Mouse (Mus musculus) hindbrain, embryonic 13.5 days (tissue): Measurements from ENCODE around the gene Grin1. TPM values are rescaled to one million over a fixed set of nuclear protein-coding genes. Genes with fewer than 3 reads are reported as not detected.

Experiments used
- polyA plus RNA-seq: library from polyadenylated mRNA; unstranded; fragments of >200 nt; fragmentation: Nextera tagmentation; extraction: Ambion mirVana; gene quantifications from 2 replicates; pipeline ENCODE4 v1.2.1, GENCODE M21; 2015

Grin1 gene
- polyA plus RNA-seq, 1 experiment from 2014 or later, result 22.5 TPM

Other genes with a start within 250 kb of the Grin1 start
- gene Entpd8, start 238.9 kb downstream of the Grin1 start, polyA plus RNA-seq, result not detected in 2 replicates
- not detected in 2 replicates for gene Noxa1, start 224.0 kb downstream of the Grin1 start, polyA plus RNA-seq
- 21.4 and 24.6 TPM in 2 replicates for gene Nrarp, start 138.4 kb downstream of the Grin1 start, polyA plus RNA-seq
- gene Tor4a, start 122.3 kb downstream of the Grin1 start, polyA plus RNA-seq, result 1.6 and 1.9 TPM in 2 replicates
- 98.3 and 104 TPM in 2 replicates for gene Nelfb, start 107.7 kb downstream of the Grin1 start, polyA plus RNA-seq
- not detected in 2 replicates for gene Stpg3, start 104.5 kb downstream of the Grin1 start, polyA plus RNA-seq
- 0.40 and 1.3 TPM in 2 replicates for gene Fam166a, start 100.4 kb downstream of the Grin1 start, polyA plus RNA-seq
- 349 and 363 TPM in 2 replicates for gene Tubb4b, start 94.5 kb downstream of the Grin1 start, polyA plus RNA-seq
- gene Slc34a3, start 84.8 kb downstream of the Grin1 start, polyA plus RNA-seq, result not detected in 2 replicates
- not detected in 2 replicates for gene Rnf224, start 82.4 kb downstream of the Grin1 start, polyA plus RNA-seq
- 90.3 and 92.4 TPM in 2 replicates for gene Rnf208, start 76.9 kb downstream of the Grin1 start, polyA plus RNA-seq
- 0.26 TPM in 1 of 2 replicates, not detected in the other for gene Cysrt1, start 76.7 kb downstream of the Grin1 start, polyA plus RNA-seq
- gene AL732309.1, start 72.3 kb downstream of the Grin1 start, polyA plus RNA-seq, result 5.1 and 6.2 TPM in 2 replicates
- gene Tmem203, start 63.7 kb downstream of the Grin1 start, polyA plus RNA-seq, result 18.6 and 20.9 TPM in 2 replicates
- gene Tprn, start 56.6 kb downstream of the Grin1 start, polyA plus RNA-seq, result 16.2 and 17.6 TPM in 2 replicates
- 189 and 199 TPM in 2 replicates for gene Ssna1, start 46.7 kb downstream of the Grin1 start, polyA plus RNA-seq
- 143 TPM in 2 replicates for gene Anapc2, start 46.7 kb downstream of the Grin1 start, polyA plus RNA-seq
- gene Tmem210, start 31.0 kb downstream of the Grin1 start, polyA plus RNA-seq, result not detected in 2 replicates
- gene Lrrc26, start 29.3 kb downstream of the Grin1 start, polyA plus RNA-seq, result 0.22 TPM in 1 of 2 replicates, not detected in the other
- 50.0 and 59.8 TPM in 2 replicates for gene Man1b1, start 13.2 kb upstream of the Grin1 start, polyA plus RNA-seq
- 22.8 and 23.0 TPM in 2 replicates for gene Dpp7, start 37.2 kb upstream of the Grin1 start, polyA plus RNA-seq
- 5.2 and 6.2 TPM in 2 replicates for gene Uap1l1, start 46.5 kb upstream of the Grin1 start, polyA plus RNA-seq
- gene Sapcd2, start 53.1 kb upstream of the Grin1 start, polyA plus RNA-seq, result 9.6 and 16.5 TPM in 2 replicates
- gene Entpd2, start 76.7 kb upstream of the Grin1 start, polyA plus RNA-seq, result 2.6 and 3.6 TPM in 2 replicates
- 411 and 423 TPM in 2 replicates for gene Npdc1, start 80.2 kb upstream of the Grin1 start, polyA plus RNA-seq
- gene Fut7, start 104.1 kb upstream of the Grin1 start, polyA plus RNA-seq, result 0.19 TPM in 1 of 2 replicates, not detected in the other
- 10.0 and 11.6 TPM in 2 replicates for gene Abca2, start 109.5 kb upstream of the Grin1 start, polyA plus RNA-seq
- 3.4 and 3.7 TPM in 2 replicates for gene Clic3, start 137.7 kb upstream of the Grin1 start, polyA plus RNA-seq
- 91.6 and 98.8 TPM in 2 replicates for gene Paxx, start 141.9 kb upstream of the Grin1 start, polyA plus RNA-seq
- gene Ptgds, start 150.9 kb upstream of the Grin1 start, polyA plus RNA-seq, result 50.3 and 50.5 TPM in 2 replicates
- not detected in 2 replicates for gene Lcn12, start 174.7 kb upstream of the Grin1 start, polyA plus RNA-seq
- gene Fbxw5, start 181.6 kb upstream of the Grin1 start, polyA plus RNA-seq, result 119 and 125 TPM in 2 replicates
- gene C8g, start 182.5 kb upstream of the Grin1 start, polyA plus RNA-seq, result 5.4 and 5.5 TPM in 2 replicates
- gene Traf2, start 227.8 kb upstream of the Grin1 start, polyA plus RNA-seq, result 21.1 and 21.2 TPM in 2 replicates
- 409 and 436 TPM in 2 replicates for gene Edf1, start 238.7 kb upstream of the Grin1 start, polyA plus RNA-seq